Mouse (Mus musculus) kidney, adult 2 months (tissue): ENCODE data around the gene Mrpl34. TPM values are rescaled to one million over a fixed set of nuclear protein-coding genes. Genes with fewer than 3 reads are reported as not detected.

Source experiments
- DNase-seq: peaks from one replicate; pipeline ENCODE4 v3.0.0; 2021
- H3K27ac ChIP-seq: fragments of 200-500 bp; 2 replicates; pipeline ENCODE4 v1.5.1; 2012; ENCODE audit warnings: low read depth, low read length, control low read depth, inconsistent platforms; ENCODE audit not compliant: insufficient read depth
- H3K27me3 ChIP-seq: fragments of 200-500 bp; replicated peaks from 2 replicates; pipeline ENCODE4 v1.6.1; 2012; ENCODE audit warnings: mild to moderate bottlenecking, moderate library complexity, low read length, inconsistent platforms; ENCODE audit not compliant: control insufficient read depth, insufficient read depth
- H3K36me3 ChIP-seq: fragments of 200-500 bp; 2 replicates; pipeline ENCODE4 v1.6.1; 2012; ENCODE audit warnings: mild to moderate bottlenecking, moderate library complexity, low read length, inconsistent platforms; ENCODE audit not compliant: control insufficient read depth, insufficient read depth
- H3K4me1 ChIP-seq: fragments of 200-500 bp; 2 replicates; pipeline ENCODE4 v1.6.1; 2011; ENCODE audit warnings: low read length; ENCODE audit not compliant: control insufficient read depth, insufficient read depth
- H3K4me3 ChIP-seq: fragments of 200-500 bp; 2 replicates; pipeline ENCODE4 v1.5.1; 2011; ENCODE audit warnings: mild to moderate bottlenecking, low read depth, low read length, control low read depth; ENCODE audit not compliant: insufficient read depth
- CTCF ChIP-seq: fragments of 200-500 bp; conservative IDR thresholded peaks from 2 replicates; pipeline ENCODE4 v1.5.1; 2011; ENCODE audit warnings: low read depth, mild to moderate bottlenecking, control low read depth, low read length, moderate library complexity, mixed read lengths; ENCODE audit not compliant: insufficient read depth, insufficient read length
- POLR2A ChIP-seq: fragments of 200-500 bp; IDR thresholded peaks from one replicate; pipeline ENCODE4 v1.6.1; 2011; ENCODE audit warnings: low read depth, low read length, control low read depth
- WGBS: fragments of 180-500 bp; shearing (Covaris S2); methylation state at CpG from one replicate; pipeline ENCODE4 v1.1.7; 2018; 5-methylcytosine and 5-hydroxymethylcytosine counted together
- polyA plus RNA-seq: library from polyadenylated mRNA; depleted of rRNA; stranded (reverse); fragments of >200 nt; gene quantifications from 2 replicates; pipeline ENCODE4 v1.2.3, GENCODE M21; 2012

Mrpl34 gene
- polyA plus RNA-seq, 1 experiment, result 168 TPM

DNA sequence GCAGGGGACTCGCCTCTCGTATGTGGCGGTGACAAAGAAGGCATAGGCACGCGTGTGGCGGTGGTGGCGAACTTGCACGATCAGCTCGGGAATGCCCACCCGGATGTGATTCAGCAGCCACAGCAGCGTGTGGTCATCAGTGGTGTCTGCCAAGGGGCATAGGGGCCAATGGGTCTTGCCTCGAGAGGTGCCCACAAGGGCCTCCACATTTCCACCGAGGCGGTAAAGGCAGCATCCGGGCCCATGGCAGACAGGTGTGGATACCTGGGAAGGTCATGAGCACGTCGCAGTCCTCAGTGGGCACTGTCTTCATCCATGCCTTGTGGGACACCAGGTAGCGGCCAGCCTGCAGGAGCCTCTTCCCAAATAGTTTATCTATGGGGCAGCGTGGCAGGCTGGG lies 20.0 kb downstream of the Mrpl34 start:
- TF ChIP-seq CTCF (no peak), POLR2A (no peak)
- peaks cover 4% of the 10 kb centered on the region; the same call in 1 of the 2 replicates for H3K4me1 ChIP-seq
- no peak overlapping the region for H3K27ac ChIP-seq
- no peak for DNase-seq
- no peaks in the 10 kb centered on the region for H3K27me3 ChIP-seq
- no peaks in the 10 kb centered on the region for H3K36me3 ChIP-seq
- no peak overlapping the region for H3K4me3 ChIP-seq
- 95% methylated on average over 19 of the region's 19 CpGs for WGBS

DNA sequence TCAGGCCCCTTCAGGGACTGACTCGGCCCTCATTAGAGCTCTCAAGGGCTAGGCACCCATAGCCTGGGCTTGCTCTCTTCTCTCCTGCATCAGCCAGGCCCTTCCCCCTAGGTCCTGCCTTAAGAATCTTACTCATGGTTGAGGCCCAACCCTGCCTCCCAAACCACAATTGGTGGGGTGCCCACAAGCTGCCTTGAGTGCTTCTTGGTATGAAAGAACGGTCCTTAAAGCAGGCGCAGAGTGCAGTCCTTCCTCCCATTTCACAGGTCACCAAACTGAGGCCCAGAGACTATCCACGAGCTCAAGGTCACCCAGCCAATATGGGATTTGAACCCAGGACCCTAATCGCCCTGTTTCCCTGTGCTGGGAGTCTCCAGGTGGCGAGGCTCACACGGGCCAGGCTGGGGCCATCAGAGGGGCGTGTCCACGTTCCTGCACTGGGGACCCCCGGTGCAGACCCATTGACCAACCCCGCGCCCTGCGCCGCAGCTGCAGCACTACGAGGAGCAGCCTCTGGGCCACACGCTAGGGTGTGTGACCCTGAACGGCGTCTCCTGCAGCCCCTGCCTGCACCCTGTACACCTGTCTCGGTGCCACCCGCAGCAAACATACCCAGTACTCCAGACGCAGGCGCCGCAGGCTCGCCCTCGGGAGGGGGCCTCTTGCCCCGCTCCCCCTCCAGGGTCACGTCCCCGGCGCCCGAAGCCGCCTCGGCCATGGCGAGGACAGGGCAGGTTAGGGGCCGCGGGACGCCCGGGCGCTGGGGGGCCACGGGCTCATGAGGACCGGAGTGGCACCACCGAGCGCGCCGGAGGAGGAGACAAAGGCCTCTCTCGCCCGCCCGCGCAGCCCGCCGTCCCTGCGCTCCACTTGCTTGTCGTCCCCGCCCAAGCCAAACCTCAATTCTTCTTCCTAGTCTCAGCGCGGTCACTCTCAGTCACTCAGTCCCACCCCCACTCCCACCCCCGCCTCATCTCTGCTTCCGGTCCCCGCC lies 20.7 kb downstream of the Mrpl34 start, which contains the start of gene Ano8:
Gene Ano8, minus strand, starts transcription at position 822 of the 994 bp plus-strand sequence.
- Histone ChIP-seq H3K4me3 (peak within 1 kb of the TSS; percentile 74), H3K27me3 (no peaks in the 10 kb centered on the region), H3K4me1 (peaks cover 4% of the 10 kb centered on the region; the same call in 1 of the 2 replicates), H3K27ac (peak within 1 kb of the TSS; percentile 19), H3K36me3 (no peaks in the 10 kb centered on the region)
- WGBS, result 6% methylated on average over 57 of the region's 58 CpGs
- DNase-seq, result peak; percentile 90
- TF ChIP-seq CTCF (no peak), POLR2A (no peak)

DNA sequence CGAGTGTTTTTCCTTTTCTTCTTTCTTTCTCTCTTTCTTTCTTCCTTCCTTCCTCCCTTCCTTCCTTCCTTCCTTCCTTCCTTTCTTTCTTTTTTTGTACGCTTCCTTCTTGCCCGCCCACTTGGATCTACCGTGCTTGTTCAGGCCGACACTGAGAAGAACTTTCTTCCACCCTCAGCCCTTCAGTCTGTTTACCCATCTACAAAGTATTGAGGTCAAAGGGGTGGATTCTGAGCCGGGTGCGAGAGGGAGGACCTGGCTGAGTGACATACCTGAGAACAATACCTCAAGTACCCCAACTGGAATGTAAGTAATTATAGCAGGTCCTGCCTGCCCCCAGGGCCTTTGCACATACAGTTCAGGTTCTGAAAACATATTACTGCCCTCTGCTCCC lies 21.4 kb downstream of the Mrpl34 start:
- peaks cover 4% of the 10 kb centered on the region; the same call in 1 of the 2 replicates for H3K4me1 ChIP-seq
- no peaks in the 10 kb centered on the region for H3K36me3 ChIP-seq
- no peaks in the 10 kb centered on the region for H3K27me3 ChIP-seq
- H3K4me3 ChIP-seq, result peak overlapping the region; percentile 74
- no peak overlapping the region for H3K27ac ChIP-seq
- WGBS, result 4% methylated on average over 7 of the region's 7 CpGs
- TF ChIP-seq POLR2A (no peak), CTCF (no peak)
- no peak for DNase-seq

DNA sequence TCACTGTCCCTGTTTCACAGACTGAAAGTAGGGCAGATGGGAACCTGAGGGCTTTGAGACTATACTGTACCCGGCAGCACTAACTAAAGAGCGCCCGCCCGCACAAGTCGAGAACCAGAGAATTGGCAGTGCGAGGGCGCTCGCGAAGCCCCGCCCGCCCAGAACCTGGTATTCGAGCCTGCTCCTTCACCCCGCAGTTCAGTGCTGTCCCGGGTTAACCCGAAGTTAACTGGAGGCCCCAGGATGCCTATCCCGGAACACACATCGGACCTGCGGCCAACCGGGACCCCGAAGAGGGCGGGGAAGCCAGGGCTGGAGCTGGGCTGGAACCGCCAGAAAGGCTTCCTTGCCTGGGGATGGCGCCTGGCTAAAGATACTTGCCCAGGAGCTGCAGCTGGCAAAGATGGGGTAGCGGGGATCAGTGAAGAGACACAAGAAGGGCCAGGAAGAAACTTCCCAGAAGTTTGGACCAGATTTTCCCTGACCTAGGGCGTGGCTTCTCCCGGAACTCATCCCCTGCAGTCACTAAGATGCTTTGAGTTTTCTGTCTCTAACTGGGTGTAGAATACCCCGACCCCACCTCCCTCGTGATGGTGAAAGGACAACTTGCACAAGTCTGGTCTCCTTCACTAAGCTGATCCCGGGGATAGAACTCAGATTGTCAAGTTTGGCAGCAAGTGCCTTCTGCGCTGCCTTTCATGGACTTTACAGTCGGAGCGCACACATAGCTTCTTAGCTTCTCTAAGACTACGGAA lies 23.1 kb downstream of the Mrpl34 start, which contains the start of gene Gtpbp3:
Gene Gtpbp3, plus strand, starts transcription at position 413 of the 755 bp plus-strand sequence.
- peaks cover 4% of the 10 kb centered on the region; the same call in 1 of the 2 replicates for H3K4me1 ChIP-seq
- H3K27ac ChIP-seq, result peak within 1 kb of the TSS; percentile 94
- no peaks in the 10 kb centered on the region for H3K27me3 ChIP-seq
- WGBS, result under 1% methylated on average over 33 of the region's 33 CpGs
- TF ChIP-seq POLR2A (no peak), CTCF (no peak)
- H3K36me3 ChIP-seq, result no peaks in the 10 kb centered on the region
- peak; percentile 92 for DNase-seq
- peak within 1 kb of the TSS; percentile 77 for H3K4me3 ChIP-seq

DNA sequence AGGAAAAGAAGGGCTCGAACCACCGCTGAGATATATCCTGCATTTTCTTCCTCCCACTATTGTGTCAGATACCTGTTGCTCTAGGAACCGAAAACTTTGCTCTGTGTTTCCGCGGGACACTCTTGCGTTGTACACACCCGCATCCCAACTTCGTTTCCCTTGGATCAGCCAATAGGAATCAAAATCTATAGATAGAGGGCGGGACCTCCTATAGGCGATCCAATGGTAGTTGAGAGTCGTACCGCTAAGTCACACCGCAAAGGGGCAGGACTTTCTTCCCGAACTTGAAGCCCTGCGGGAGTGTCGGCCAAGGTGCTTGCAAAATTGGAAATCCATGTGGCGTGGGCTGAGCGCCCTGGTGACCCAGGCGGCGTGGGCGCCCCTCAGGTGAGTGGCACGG lies 23.7 kb downstream of the Mrpl34 start:
- H3K27ac ChIP-seq, result peak overlapping the region; percentile 94; the same call in 1 of the 2 replicates
- peak; percentile 26 for TF ChIP-seq POLR2A
- no peak for TF ChIP-seq CTCF
- peaks cover 4% of the 10 kb centered on the region; the same call in 1 of the 2 replicates for H3K4me1 ChIP-seq
- no peaks in the 10 kb centered on the region for H3K36me3 ChIP-seq
- WGBS, result under 1% methylated on average over 22 of the region's 22 CpGs
- DNase-seq, result peak; percentile 96
- peak overlapping the region; percentile 77 for H3K4me3 ChIP-seq
- H3K27me3 ChIP-seq, result no peaks in the 10 kb centered on the region

DNA sequence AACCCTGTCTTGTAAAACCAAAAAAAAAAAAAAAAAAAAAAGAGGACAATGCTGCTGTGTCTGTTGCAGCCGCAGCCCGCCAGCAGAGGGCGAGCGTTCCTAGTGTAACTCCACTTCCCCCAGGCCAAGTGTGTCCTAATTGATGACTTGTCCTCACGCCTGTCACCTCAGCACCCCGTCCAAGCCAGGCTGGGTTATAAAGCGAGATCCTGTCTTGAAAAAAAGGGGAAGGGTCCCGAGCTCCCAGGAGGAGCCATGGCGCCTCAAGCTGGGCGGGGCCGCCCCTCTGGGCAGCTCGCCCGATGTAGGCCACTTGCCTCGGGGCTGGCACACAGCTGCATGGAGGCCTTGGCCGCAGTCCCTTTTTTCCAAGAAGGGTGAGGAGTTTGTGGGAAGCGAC lies 30.3 kb downstream of the Mrpl34 start:
- DNase-seq, result peak; percentile 92
- H3K27me3 ChIP-seq, result no peaks in the 10 kb centered on the region
- peaks cover 6% of the 10 kb centered on the region; the same call in 1 of the 2 replicates for H3K4me1 ChIP-seq
- TF ChIP-seq CTCF, result peak; percentile 78
- TF ChIP-seq POLR2A, result no peak
- no peaks in the 10 kb centered on the region for H3K36me3 ChIP-seq
- no peak overlapping the region for H3K4me3 ChIP-seq
- 15% methylated on average over 16 of the region's 16 CpGs for WGBS
- no peak overlapping the region for H3K27ac ChIP-seq
